Mouse (Mus musculus) lung, adult 2 months (tissue): ENCODE measurements around the gene Sstr3.

ENCODE experiments used
- CTCF ChIP-seq: fragments of 200-500 bp; IDR thresholded peaks from 2 replicates; pipeline ENCODE4 v1.5.1; 2011; ENCODE audit warnings: mild to moderate bottlenecking, low read length, control low read depth; ENCODE audit not compliant: insufficient read depth
- POLR2A ChIP-seq: fragments of 200-500 bp; IDR thresholded peaks from 2 replicates; pipeline ENCODE4 v1.6.1; 2011; ENCODE audit warnings: low read depth, mild to moderate bottlenecking, control low read depth, low read length, borderline replicate concordance; ENCODE audit errors: extremely low read depth

- TF ChIP-seq CTCF = no peak
- no peak for TF ChIP-seq POLR2A
Measured at GRCm38 (mm10) chr15:78504816-78505215, 39.7 kb downstream of the Sstr3 start.
